Mouse (Mus musculus) left cerebral cortex, postnatal 4 days (tissue): ENCODE data around the gene Adgrg5. TPM values are rescaled to one million over a fixed set of nuclear protein-coding genes. Genes with fewer than 3 reads are reported as not detected.
A peak's percentile ranks its signal among the peaks of the same experiment; 100 is the strongest.

Experiments used
- DNase-seq: peaks from one replicate; pipeline ENCODE4 v3.0.0-alpha.2; 2022
- intact Hi-C: fragments of 180-260 bp; cut with DNase I; formaldehyde crosslinking; loops from one replicate; pipeline ENCODE4 v1.15.1; 2025
- total RNA-seq, 2 experiments: library from RNA; stranded (reverse); gene quantifications; 2 replicates each; pipeline ENCODE4 v1.2.3; 2021

The Adgrg5 gene
- total RNA-seq, 2 experiments from 2014 or later = 0.74 TPM; not detected in 1

DNA sequence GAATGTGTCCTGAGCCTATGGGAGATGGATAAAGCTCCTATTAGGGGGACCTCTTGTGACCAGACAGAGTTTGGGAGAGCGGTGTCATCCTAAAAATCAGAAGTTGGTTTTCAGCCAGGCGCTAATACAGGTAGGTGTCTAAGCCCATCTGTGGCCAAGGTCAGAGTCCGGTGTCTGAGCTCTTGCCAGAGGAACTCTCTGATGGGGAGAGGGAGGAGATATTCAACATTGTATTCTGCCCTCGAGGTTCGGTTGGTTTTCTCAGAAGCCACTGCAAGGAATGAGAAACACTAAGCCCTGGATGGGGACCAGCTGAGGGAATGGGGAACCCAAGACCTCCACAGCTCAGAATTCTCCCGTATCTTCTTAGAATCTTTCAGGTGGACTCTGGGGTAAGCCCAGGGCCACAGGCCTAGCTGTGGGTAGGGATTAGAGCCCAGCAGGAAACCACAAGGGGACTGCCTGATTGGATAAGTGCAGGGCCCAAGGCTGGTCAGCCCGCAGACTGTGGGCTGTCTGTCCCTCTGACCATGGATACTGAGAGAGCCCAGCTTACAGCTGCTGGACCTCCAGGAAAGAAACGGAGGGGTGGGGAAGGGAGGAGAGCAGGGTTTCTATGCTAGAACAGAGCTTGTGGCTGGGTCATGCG lies 7.1 kb upstream of the Adgrg5 start:
- no peak for DNase-seq
- intact Hi-C loops = no loop called here

DNA sequence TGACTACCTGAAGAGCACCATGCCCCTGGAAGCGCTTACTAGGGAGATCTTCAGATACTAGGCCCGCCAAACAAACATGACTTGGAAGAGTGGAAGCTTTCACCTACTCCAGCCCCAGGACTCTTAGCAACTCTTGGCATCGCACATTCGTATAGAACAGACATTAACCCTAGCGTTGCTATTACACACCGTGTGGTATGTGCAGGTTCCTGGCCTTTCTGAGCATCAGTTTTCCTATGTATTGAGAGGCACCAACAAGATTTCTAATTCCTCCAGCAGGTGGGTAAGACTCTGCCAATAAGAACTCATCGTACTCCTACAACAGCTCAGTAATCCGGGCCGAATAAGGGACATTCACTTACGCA lies 6.6 kb upstream of the Adgrg5 start:
- DNase-seq = no peak
- intact Hi-C loops = no loop called here

GRCm38 (mm10) chr8:94917352-94917751 lies 6.1 kb upstream of the Adgrg5 start:
- intact Hi-C loops = no loop called here
- DNase-seq = peak; percentile 97

DNA sequence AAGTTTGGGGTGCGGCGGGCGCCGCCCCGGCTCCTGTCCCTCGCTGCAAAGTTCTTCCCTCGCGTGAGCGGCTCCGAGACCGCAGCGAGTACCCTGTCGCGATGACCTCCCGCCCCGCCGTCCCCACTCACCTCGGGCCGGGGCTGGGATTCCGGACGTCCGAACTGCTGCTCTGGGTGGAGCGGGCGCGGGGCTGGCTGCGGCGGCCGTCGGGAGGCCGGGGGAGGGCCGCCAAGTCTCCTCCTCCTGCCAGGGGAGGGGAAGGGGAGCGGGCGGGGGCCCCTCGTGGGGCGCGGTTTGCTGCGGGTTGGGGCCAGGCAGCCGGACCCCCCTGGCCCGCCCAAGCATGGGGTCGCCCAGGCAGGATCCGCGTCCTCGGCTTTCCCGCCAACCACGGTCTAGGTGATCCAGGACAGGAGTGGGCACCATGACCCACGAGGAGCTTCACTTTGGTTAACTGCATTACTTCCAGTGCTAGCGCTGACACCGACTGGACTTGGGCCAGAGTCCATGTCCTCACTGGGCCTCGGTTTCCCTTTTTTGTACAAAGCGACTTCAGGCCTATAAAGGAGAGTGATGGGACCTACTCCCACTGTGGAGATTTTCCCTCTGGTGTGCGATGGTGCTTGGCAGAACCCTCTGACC lies 5.5 kb upstream of the Adgrg5 start, which contains the start of gene Ccdc102a:
Gene Ccdc102a, minus strand, starts transcription at position 248 of the 645 bp plus-strand sequence.
- DNase-seq = peak; percentile 40
- intact Hi-C loops = no loop called here

GRCm38 (mm10) chr8:94919256-94919655 lies 4.2 kb upstream of the Adgrg5 start:
- intact Hi-C loops = no loop called here
- no peak for DNase-seq

GRCm38 (mm10) chr8:94922176-94922575 lies 1.3 kb upstream of the Adgrg5 start:
- intact Hi-C loops = no loop called here
- DNase-seq = no peak

- no peak for DNase-seq
- intact Hi-C loops = no loop called here
Measured at GRCm38 (mm10) chr8:94922602-94923001, 892 bp upstream of the Adgrg5 start.

GRCm38 (mm10) chr8:94928227-94928626 lies 4.7 kb downstream of the Adgrg5 start:
- intact Hi-C loops = no loop called here

DNA sequence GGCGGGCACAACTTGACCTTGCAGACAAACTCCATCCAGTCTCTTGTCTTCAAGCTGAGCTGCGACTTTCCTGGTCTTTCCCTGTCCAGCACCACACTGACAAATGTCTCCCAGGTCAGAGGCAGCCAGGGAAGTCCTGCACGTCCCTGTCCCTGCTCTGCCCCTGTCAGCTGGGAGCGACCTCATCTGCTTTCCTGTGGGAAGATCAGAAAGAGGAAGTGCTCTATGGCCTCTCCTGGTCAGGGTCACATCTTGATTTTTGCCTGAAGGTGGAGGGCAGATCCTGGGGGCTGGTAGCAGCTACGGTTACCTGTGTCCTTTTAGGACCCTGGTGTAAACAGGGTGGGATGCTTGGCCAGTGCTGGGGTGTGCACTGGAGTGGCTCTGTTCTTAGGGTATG lies 10.4 kb downstream of the Adgrg5 start:
- no peak for DNase-seq
- intact Hi-C loops = no loop called here

More at GRCm38 (mm10) chr8:94928227-94928626, 4.7 kb downstream of the Adgrg5 start:
- no peak for DNase-seq

GRCm38 (mm10) chr8:94935172-94935571 lies 11.7 kb downstream of the Adgrg5 start:
- intact Hi-C loops = no loop called here

GRCm38 (mm10) chr8:94942566-94942965 lies 19.1 kb downstream of the Adgrg5 start:
- intact Hi-C loops = loop anchor here (10.0 kb wide), 1 partner anchor 262 kb away; the partner anchor contains the start of gene Kifc3

More at GRCm38 (mm10) chr8:94935172-94935571, 11.7 kb downstream of the Adgrg5 start:
- DNase-seq = no peak

GRCm38 (mm10) chr8:94945185-94945584 lies 21.7 kb downstream of the Adgrg5 start:
- DNase-seq = no peak
- intact Hi-C loops = loop anchor here (10.0 kb wide), 1 partner anchor 260 kb away; the partner anchor contains the start of gene Kifc3

More at GRCm38 (mm10) chr8:94942566-94942965, 19.1 kb downstream of the Adgrg5 start:
- peak; percentile 52 for DNase-seq

GRCm38 (mm10) chr8:94948421-94948820 lies 24.9 kb downstream of the Adgrg5 start:
- intact Hi-C loops = loop anchor here (10.0 kb wide), 1 partner anchor 256 kb away; the partner anchor contains the start of gene Kifc3
- no peak for DNase-seq

DNA sequence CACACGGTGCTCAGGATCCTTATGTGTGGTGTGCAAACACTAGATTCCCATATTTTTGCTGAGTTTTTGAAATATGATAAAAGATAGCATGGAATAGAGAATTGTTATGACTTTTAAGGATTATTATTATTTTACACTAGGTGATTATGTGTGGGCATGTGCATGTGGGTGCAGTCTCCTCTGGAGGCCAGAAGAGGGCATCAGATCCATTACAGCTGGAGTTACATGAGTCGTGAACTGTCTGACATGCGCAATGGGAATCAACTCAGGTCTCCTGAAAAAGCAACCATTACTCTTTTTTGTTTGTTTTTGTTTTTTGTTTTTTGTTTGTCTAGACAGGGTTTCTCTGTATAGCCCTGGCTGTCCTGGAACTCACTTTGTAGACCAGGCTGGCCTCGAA lies 25.5 kb downstream of the Adgrg5 start:
- no peak for DNase-seq
- intact Hi-C loops = loop anchor here (10.0 kb wide), 1 partner anchor 256 kb away; the partner anchor contains the start of gene Kifc3

DNA sequence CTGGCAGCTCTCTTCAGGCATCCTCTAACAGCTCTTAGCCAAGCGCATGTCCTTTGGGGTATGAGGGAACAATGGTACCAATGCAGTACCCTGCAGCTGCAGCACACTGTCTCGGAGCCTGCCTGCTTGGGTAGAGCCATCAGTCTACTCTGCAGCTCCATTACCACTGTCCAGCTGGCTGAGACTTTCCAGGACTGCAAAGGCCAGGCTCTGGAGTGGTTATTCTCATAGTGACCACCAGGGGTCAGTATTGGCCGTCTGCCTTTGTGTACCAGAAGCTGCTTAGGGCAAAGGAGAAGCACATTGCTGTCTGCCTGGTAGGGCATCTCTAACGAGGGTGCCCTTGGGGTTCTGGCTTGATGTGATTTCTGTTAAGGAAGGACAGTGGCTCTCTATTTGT lies 26.6 kb downstream of the Adgrg5 start:
- DNase-seq = peak; percentile 78
- intact Hi-C loops = loop anchor here (5.0 kb wide), 2 partner anchors 52 to 382 kb away; partner anchors contain the start of genes Usb1 and Zfp319

DNA sequence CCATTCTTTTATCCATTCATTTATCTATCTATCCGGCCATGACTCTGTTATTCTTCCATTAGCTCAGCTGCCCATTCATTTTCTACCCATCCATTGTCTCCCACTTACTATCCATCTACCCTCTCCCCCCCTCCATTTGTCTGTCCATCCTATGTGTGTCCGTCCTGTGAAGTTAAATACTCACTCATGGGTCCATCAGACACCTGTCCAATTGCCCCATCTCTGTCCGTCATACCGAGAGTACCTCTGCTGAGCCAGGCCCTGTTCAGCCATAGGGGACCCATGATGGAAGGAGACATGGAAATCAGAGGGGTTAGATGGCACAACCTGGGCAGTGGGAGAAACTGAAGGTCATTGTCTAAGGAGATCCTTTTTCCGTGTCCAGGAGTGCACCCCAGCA lies 27.0 kb downstream of the Adgrg5 start:
- no peak for DNase-seq
- intact Hi-C loops = loop anchor here (5.0 kb wide), 2 partner anchors 52 to 382 kb away; partner anchors contain the start of genes Usb1 and Zfp319

- intact Hi-C loops = loop anchor here (5.0 kb wide), 2 partner anchors 50 to 380 kb away; partner anchors contain the start of genes Usb1 and Zfp319
- DNase-seq = peak; percentile 19
Measured at GRCm38 (mm10) chr8:94952086-94952485, 28.6 kb downstream of the Adgrg5 start.

DNA sequence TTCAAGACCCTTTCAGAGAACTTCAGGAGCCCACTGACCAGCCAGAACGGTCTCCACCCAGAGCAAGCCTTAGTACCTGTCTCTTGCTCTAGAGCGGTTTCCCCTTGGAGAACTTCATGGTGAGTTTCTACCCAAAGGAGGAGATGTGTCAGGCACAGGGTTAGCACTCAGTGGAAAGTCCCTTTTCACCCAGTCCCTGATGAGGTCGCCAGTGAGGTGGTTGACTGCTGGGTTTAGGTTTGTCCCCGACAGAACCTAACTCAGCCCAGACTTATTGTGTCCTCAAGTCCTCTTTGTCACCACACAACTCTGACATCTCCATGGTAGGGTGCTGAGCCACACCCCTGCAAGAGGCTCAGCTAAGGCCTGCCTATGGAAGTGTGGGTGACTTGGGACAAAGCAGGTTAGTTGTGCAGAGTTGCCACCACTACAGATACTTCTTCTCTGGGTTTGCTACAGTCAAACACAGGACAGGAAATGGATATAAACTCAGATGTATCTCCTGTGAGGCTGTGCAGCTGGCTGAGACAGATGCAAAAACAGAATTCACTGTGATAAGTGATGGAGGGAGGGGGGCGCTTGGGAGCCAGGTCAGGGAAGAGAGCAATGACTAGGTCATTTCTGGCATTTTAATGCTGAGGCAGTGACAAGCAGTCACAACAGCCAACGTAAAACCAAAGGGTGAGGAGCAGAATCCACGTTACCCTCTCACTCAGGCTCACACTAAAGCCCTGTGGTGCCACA lies 30.3 kb downstream of the Adgrg5 start:
- intact Hi-C loops = loop anchor here (5.0 kb wide), 2 partner anchors 49 to 379 kb away; partner anchors contain the start of genes Usb1 and Zfp319
- no peak for DNase-seq

GRCm38 (mm10) chr8:94954368-94954737 lies 30.9 kb downstream of the Adgrg5 start:
- intact Hi-C loops = loop anchor here (5.0 kb wide), 2 partner anchors 48 to 378 kb away; partner anchors contain the start of genes Usb1 and Zfp319
- DNase-seq = peak; percentile 61

DNA sequence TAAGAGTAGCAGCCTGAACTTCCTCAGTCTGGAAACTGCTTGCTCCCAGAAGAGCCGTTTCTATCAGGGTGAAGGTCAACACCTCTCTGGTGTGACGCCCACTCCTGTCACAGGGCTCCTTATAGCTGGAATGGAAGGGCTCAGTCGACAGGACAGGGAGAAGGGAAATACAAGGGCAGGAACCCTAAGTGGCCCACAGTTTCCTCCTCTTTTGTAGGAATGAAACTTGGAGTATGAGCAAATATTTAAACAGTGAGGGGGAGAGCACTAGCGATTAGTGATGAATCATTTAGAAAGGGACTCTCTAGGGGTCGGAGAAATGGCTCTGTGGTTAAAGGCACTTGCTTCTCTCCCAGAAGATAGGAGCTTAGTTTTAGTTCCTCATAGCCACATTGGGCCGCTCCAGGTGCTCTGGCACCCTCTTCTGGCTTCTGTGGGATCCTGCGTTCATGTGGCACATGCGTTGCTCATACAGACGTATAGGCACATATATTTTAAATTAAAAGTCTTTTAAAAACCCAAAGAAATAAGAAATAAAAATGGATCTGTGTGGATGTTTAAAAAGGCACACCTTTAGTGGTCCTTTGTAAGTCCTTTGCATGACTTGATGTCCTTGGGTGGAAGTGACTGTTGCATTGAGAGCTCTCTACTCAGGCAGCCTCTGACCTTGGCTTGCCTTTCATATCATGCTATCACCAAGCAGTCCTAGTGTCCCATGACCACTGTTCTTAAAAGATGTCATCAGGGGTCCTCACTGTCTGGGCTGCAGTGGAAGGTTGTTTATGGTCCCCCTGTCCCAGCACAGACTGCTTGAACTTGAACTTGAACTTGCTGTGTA lies 31.6 kb downstream of the Adgrg5 start:
- DNase-seq = peak; percentile 49
- intact Hi-C loops = loop anchor here (5.0 kb wide), 2 partner anchors 47 to 377 kb away; partner anchors contain the start of genes Usb1 and Zfp319
